Mouse (Mus musculus) CH12.LX (cell line): Measurements from ENCODE around the gene Btbd6. TPM values are rescaled to one million over a fixed set of nuclear protein-coding genes. Genes with fewer than 3 reads are reported as not detected.

Experiments
- DNase-seq: peaks from one replicate; pipeline ENCODE4 v3.0.0-alpha.2; 2013; ENCODE audit errors: extremely low read depth
- H3K27ac ChIP-seq: 2 replicates; pipeline ENCODE4 v1.5.1; 2012; ENCODE audit warnings: low read depth, mild to moderate bottlenecking, control low read depth, moderate library complexity; ENCODE audit not compliant: insufficient read depth
- H3K27me3 ChIP-seq: replicated peaks from 2 replicates; pipeline ENCODE3; 2012; ENCODE audit warnings: inconsistent platforms
- H3K36me3 ChIP-seq, 2 experiments: replicated peaks in 1 of 2; 2 replicates each; pipeline versions ENCODE3 to v1.6.1; 2012; ENCODE audit warnings: inconsistent platforms in 1 of 2, low read length in 1 of 2, mild to moderate bottlenecking in 1 of 2, mixed read lengths in 1 of 2, moderate library complexity in 1 of 2; ENCODE audit not compliant: control insufficient read depth in 1 of 2, insufficient read depth in 1 of 2
- H3K4me1 ChIP-seq, 2 experiments: 2 replicates each; pipeline ENCODE4 v1.6.1; 2012; ENCODE audit warnings: inconsistent platforms in 1 of 2, moderate library complexity in 1 of 2; ENCODE audit not compliant: insufficient read depth in 2 of 2, control insufficient read depth in 1 of 2
- H3K4me2 ChIP-seq: 2 replicates; pipeline ENCODE4 v1.6.1; 2012; ENCODE audit warnings: low read depth, mild to moderate bottlenecking, control low read depth; ENCODE audit not compliant: poor library complexity, insufficient read depth, severe bottlenecking
- H3K4me3 ChIP-seq, 3 experiments: fragments of 150-350 bp in 1 of 3; sonication (generic) in 1 of 3; replicated peaks in 1 of 3; 2 replicates each; pipeline versions ENCODE3 to v1.5.1; 2011 to 2012; ENCODE audit warnings: low read depth in 2 of 3, low read length in 2 of 3, mild to moderate bottlenecking in 2 of 3, moderate library complexity in 2 of 3, control low read depth in 1 of 3, improper control_type of control experiment in 1 of 3, inconsistent platforms in 1 of 3, mixed read lengths in 1 of 3; ENCODE audit not compliant: poor library complexity in 1 of 3
- H3K79me2 ChIP-seq: replicated peaks from 2 replicates; pipeline ENCODE4 v1.6.1; 2012; ENCODE audit warnings: mild to moderate bottlenecking, moderate library complexity; ENCODE audit not compliant: control insufficient read depth, poor library complexity, insufficient read depth, severe bottlenecking; ENCODE audit errors: extremely low read depth
- H3K9ac ChIP-seq: 2 replicates; pipeline ENCODE4 v1.6.1; 2012; ENCODE audit warnings: low read depth, mild to moderate bottlenecking, control low read depth, moderate library complexity; ENCODE audit not compliant: insufficient read depth
- H3K9me3 ChIP-seq: replicated peaks from 2 replicates; pipeline ENCODE3; 2012; ENCODE audit warnings: low read length, inconsistent platforms, mixed read lengths
- BHLHE40 ChIP-seq: IDR thresholded peaks from 2 replicates; pipeline ENCODE4 v1.6.1; 2011; ENCODE audit warnings: mild to moderate bottlenecking, low read depth, low read length, improper control_type of control experiment
- CHD1 ChIP-seq: IDR thresholded peaks from 2 replicates; pipeline ENCODE4 v1.6.1; 2012; ENCODE audit warnings: low read depth, low read length, improper control_type of control experiment, inconsistent platforms
- CTCF ChIP-seq, 2 experiments: IDR thresholded peaks in 1 of 2; conservative IDR thresholded peaks in 1 of 2; 2 replicates each; pipeline ENCODE4 v1.5.1; 2011 to 2012; ENCODE audit warnings: low read depth in 2 of 2, low read length in 2 of 2, improper control_type of control experiment in 1 of 2, inconsistent platforms in 1 of 2, mild to moderate bottlenecking in 1 of 2, moderate library complexity in 1 of 2
- E2F4 ChIP-seq: IDR thresholded peaks from 2 replicates; pipeline ENCODE4 v1.6.1; 2011; ENCODE audit warnings: low read depth, low read length, improper control_type of control experiment; ENCODE audit not compliant: insufficient replicate concordance
- EP300 ChIP-seq: IDR thresholded peaks from 2 replicates; pipeline ENCODE4 v1.6.1; 2011; ENCODE audit warnings: low read length, improper control_type of control experiment
- ETS1 ChIP-seq: conservative IDR thresholded peaks from 2 replicates; pipeline ENCODE4 v1.6.1; 2012; ENCODE audit warnings: low read depth, mild to moderate bottlenecking, inconsistent platforms, low read length, improper control_type of control experiment, moderate library complexity
- IRF4 ChIP-seq: IDR thresholded peaks from 2 replicates; pipeline ENCODE4 v1.6.1; 2014; ENCODE audit warnings: low read depth, mild to moderate bottlenecking, inconsistent platforms, low read length, improper control_type of control experiment
- JUND ChIP-seq: conservative IDR thresholded peaks from 2 replicates; pipeline ENCODE4 v1.6.1; 2011; ENCODE audit warnings: low read depth, low read length, improper control_type of control experiment
- MAZ ChIP-seq: IDR thresholded peaks from 2 replicates; pipeline ENCODE4 v1.6.1; 2012; ENCODE audit warnings: low read depth, mild to moderate bottlenecking, inconsistent platforms, low read length, improper control_type of control experiment, moderate library complexity
- MEF2A ChIP-seq: IDR thresholded peaks from 2 replicates; pipeline ENCODE4 v1.6.1; 2014; ENCODE audit warnings: low read depth, mild to moderate bottlenecking, inconsistent platforms, low read length, improper control_type of control experiment, borderline replicate concordance
- MXI1 ChIP-seq: IDR thresholded peaks from 2 replicates; pipeline ENCODE4 v1.6.1; 2011; ENCODE audit warnings: mild to moderate bottlenecking, low read depth, low read length, improper control_type of control experiment
- MYC ChIP-seq: IDR thresholded peaks from 2 replicates; pipeline ENCODE4 v1.6.1; 2011; ENCODE audit warnings: low read depth, mild to moderate bottlenecking, improper control_type of control experiment, low read length
- NELFE ChIP-seq: IDR thresholded peaks from 2 replicates; pipeline ENCODE4 v1.6.1; 2011; ENCODE audit warnings: low read depth, low read length, improper control_type of control experiment
- PAX5 ChIP-seq: IDR thresholded peaks from 2 replicates; pipeline ENCODE4 v1.6.1; 2012; ENCODE audit warnings: low read length, inconsistent platforms, mixed read lengths
- POLR2AphosphoS2 ChIP-seq: IDR thresholded peaks from 2 replicates; pipeline ENCODE4 v1.6.1; 2011; ENCODE audit warnings: low read depth, low read length, improper control_type of control experiment
- RAD21 ChIP-seq: IDR thresholded peaks from 2 replicates; pipeline ENCODE4 v1.6.1; 2011; ENCODE audit warnings: low read depth, mild to moderate bottlenecking, low read length, improper control_type of control experiment, moderate library complexity
- RCOR1 ChIP-seq: conservative IDR thresholded peaks from 2 replicates; pipeline ENCODE4 v1.6.1; 2012; ENCODE audit warnings: low read depth, mild to moderate bottlenecking, inconsistent platforms, low read length, improper control_type of control experiment
- SIN3A ChIP-seq: IDR thresholded peaks from 2 replicates; pipeline ENCODE4 v1.6.1; 2012; ENCODE audit warnings: low read length, improper control_type of control experiment, inconsistent platforms
- SMC3 ChIP-seq: IDR thresholded peaks from 2 replicates; pipeline ENCODE4 v1.6.1; 2011; ENCODE audit warnings: low read depth, low read length, improper control_type of control experiment
- TBP ChIP-seq: conservative IDR thresholded peaks from 2 replicates; pipeline ENCODE4 v1.6.1; 2011; ENCODE audit warnings: low read depth, low read length, improper control_type of control experiment
- UBTF ChIP-seq: IDR thresholded peaks from 2 replicates; pipeline ENCODE4 v1.6.1; 2012; ENCODE audit warnings: low read depth, mild to moderate bottlenecking, inconsistent platforms, low read length, improper control_type of control experiment, moderate library complexity
- USF2 ChIP-seq: conservative IDR thresholded peaks from 2 replicates; pipeline ENCODE4 v1.6.1; 2011; ENCODE audit warnings: low read depth, low read length, improper control_type of control experiment
- ZC3H11A ChIP-seq: IDR thresholded peaks from 2 replicates; pipeline ENCODE4 v1.6.1; 2012; ENCODE audit warnings: low read depth, mild to moderate bottlenecking, inconsistent platforms, low read length, improper control_type of control experiment
- ZMIZ1 ChIP-seq: IDR thresholded peaks from 2 replicates; pipeline ENCODE4 v1.6.1; 2012; ENCODE audit warnings: low read depth, mild to moderate bottlenecking, inconsistent platforms, low read length, improper control_type of control experiment
- ZNF384 ChIP-seq: IDR thresholded peaks from 2 replicates; pipeline ENCODE4 v1.6.1; 2012; ENCODE audit warnings: low read depth, low read length, improper control_type of control experiment, inconsistent platforms
- dilution Hi-C: fragments of 300-500 bp; cut with MboI; formaldehyde crosslinking; loops from 2 replicates; pipeline ENCODE4 v1.14.3; 2020; ENCODE audit warnings: low sequenced_read_pairs; ENCODE audit not compliant: extremely low pct_unique_long_range_greater_than_20kb, extremely low pct_ligation_motif_present
- in situ Hi-C: fragments of 300-500 bp; cut with MboI; formaldehyde crosslinking; loops from 3 replicates; pipeline ENCODE4 v1.14.3; 2019; ENCODE audit warnings: low sequenced_read_pairs, low pct_ligation_motif_present, low pct_unique_long_range_greater_than_20kb, mixed read lengths
- polyA plus RNA-seq: library from polyadenylated mRNA; unstranded; fragments of >175 nt; gene quantifications from 2 replicates; pipeline ENCODE4 v1.2.1, GENCODE M21; 2012; ENCODE audit warnings: low read depth; ENCODE audit not compliant: insufficient read length
- total RNA-seq, 2 experiments: library from RNA; depleted of rRNA; stranded (reverse); fragments of 300-350 nt in 1 of 2; fragments of >200 nt in 1 of 2; gene quantifications; 2 replicates each; pipeline ENCODE4 v1.2.3; 2012 to 2014

The Btbd6 gene
- total and polyA plus RNA-seq, 3 experiments = 5.6 to 11.9 (median 9.9) TPM

DNA sequence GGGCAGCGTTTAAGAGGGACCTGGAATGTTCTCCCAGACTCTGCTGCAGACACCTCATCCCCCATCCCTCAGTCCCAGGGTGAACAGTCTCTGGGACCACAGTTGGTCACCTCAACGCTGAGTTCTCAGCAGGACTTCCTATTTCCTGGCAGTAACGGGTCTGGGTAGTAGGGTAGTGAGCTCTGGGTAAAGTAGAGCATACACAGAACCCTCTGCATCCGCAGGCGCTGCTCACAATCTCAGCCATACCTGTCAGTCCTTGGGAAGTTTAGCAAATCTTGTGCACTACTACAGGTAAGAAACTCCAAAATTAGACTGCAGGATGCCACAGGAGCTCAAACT lies 24.8 kb downstream of the Btbd6 start:
- H3K27ac ChIP-seq = no peak overlapping the region
- peaks cover 7% of the 10 kb centered on the region for H3K27me3 ChIP-seq
- H3K4me3 ChIP-seq = peak overlapping the region; percentile 59 to 81 (median 77)
- H3K4me1 ChIP-seq = peaks cover 4 to 19% of the 10 kb centered on the region in 2 experiments; a peak in 3 of 4 replicates
- H3K36me3 ChIP-seq = peaks cover 9 to 19% of the 10 kb centered on the region in 2 experiments
- TF ChIP-seq ETS1 (no peak), NELFE (no peak), MXI1 (no peak; the same call in 1 of the 2 replicates), EP300 (0 out of 2 replicates have a peak, but pooled peaks have one; percentile 16)
- H3K9me3 ChIP-seq = no peaks in the 10 kb centered on the region
- peak overlapping the region; percentile 75 for H3K4me2 ChIP-seq
- no peak for DNase-seq
- H3K79me2 ChIP-seq = peaks cover 18% of the 10 kb centered on the region
- dilution Hi-C loops = no loop called here
- H3K9ac ChIP-seq = peak overlapping the region; percentile 58
- in situ Hi-C loops = loop anchor here (10.0 kb wide), 2 partner anchors 54 to 84 kb away; no protein-coding TSS in a partner anchor

DNA sequence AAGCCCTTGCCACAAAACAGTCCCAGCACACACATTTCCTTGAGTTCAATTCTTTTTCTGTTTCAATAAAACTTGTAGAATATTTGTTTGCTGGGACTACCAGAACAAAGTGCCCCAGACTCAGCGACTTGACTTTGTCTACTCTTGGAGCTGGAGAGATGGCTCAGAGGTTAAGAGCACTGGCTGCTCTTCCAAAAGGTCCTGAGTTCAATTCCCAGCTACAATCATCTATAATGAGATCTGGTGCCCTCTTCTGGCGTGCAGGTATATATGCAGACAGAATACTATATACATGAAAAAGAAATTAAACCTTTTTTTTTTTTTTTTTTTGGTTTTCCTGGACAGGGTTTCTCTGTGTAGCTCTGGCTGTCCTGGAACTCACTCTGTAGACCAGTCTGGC lies 26.4 kb downstream of the Btbd6 start:
- no peak overlapping the region for H3K27ac ChIP-seq
- H3K36me3 ChIP-seq = peaks cover 0 to 6% of the 10 kb centered on the region in 2 experiments
- no peak overlapping the region for H3K4me3 ChIP-seq
- no peaks in the 10 kb centered on the region for H3K9me3 ChIP-seq
- peaks cover 4 to 19% of the 10 kb centered on the region in 2 experiments; a peak in 3 of 4 replicates for H3K4me1 ChIP-seq
- in situ Hi-C loops (loop anchor here (10.0 kb wide), 2 partner anchors 52 to 82 kb away; no protein-coding TSS in a partner anchor), dilution Hi-C loops (no loop called here)
- H3K4me2 ChIP-seq = no peak overlapping the region
- TF ChIP-seq JUND (no peak), TBP (peak; percentile 77; the same call in 1 of the 2 replicates), CTCF (conservative IDR thresholded peaks at IDR 0.05 in 1 of 2, IDR thresholded peaks at IDR 0.05 in 1 of 2; ENCODE audit: low read depth in 2 of 2, low read length in 2 of 2) (peak in 1 of 2 experiments; percentile 55; a peak in 2 of 4 replicates), RAD21 (peak; percentile 34), SMC3 (peak; percentile 23), ZNF384 (peak; percentile 89), RCOR1 (no peak), ETS1 (no peak)
- no peak overlapping the region for H3K9ac ChIP-seq
- peaks cover 18% of the 10 kb centered on the region for H3K79me2 ChIP-seq
- H3K27me3 ChIP-seq = peaks cover 7% of the 10 kb centered on the region
- DNase-seq = no peak

DNA sequence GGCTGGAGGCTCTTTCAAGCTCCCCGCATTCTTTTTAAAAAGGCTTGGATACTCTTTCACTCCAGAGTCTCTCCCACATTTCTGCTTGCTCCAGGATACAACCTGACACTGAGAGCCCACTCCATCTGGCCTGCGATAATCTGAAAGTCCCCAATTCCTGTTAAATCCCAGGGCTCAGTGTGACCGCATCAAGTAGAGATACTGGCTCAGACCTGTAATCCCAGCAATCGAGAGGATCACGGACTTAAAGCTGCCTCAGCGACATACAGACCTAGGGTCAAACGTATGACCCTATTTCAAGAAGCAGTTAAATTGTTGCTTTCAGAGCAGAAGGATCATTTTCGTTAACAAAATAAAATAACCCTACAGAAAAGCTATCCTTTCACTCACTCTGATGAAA lies 27.7 kb downstream of the Btbd6 start:
- TF ChIP-seq E2F4 = no peak
- TF ChIP-seq CTCF (conservative IDR thresholded peaks at IDR 0.05 in 1 of 2, IDR thresholded peaks at IDR 0.05 in 1 of 2; ENCODE audit: low read depth in 2 of 2, low read length in 2 of 2) = no peak
- no peak for TF ChIP-seq IRF4
- TF ChIP-seq MYC = no peak
- TF ChIP-seq ZMIZ1 = no peak
- no peak for TF ChIP-seq RCOR1
- no peak for TF ChIP-seq SMC3
- TF ChIP-seq CHD1 = no peak
- TF ChIP-seq SIN3A = no peak
- TF ChIP-seq PAX5 = no peak
- no peak for TF ChIP-seq POLR2AphosphoS2
- no peak for TF ChIP-seq ZC3H11A
- TF ChIP-seq MEF2A = no peak
- no peak for TF ChIP-seq BHLHE40
- no peak for TF ChIP-seq UBTF
- TF ChIP-seq MAZ = no peak
- no peak for TF ChIP-seq ETS1
- no peak for TF ChIP-seq USF2
- TF ChIP-seq, all 38 proteins: peak for 0
- in situ Hi-C loops (loop anchor here (10.0 kb wide), 2 partner anchors 51 to 81 kb away; no protein-coding TSS in a partner anchor), dilution Hi-C loops (no loop called here)
- Histone ChIP-seq H3K36me3 (no peaks in the 10 kb centered on the region), H3K79me2 (peaks cover 7% of the 10 kb centered on the region), H3K27ac (no peak overlapping the region), H3K9ac (no peak overlapping the region), H3K4me3 (no peak overlapping the region), H3K27me3 (peaks cover 7% of the 10 kb centered on the region), H3K4me2 (no peak overlapping the region), H3K9me3 (no peaks in the 10 kb centered on the region), H3K4me1 (peaks cover 0 to 10% of the 10 kb centered on the region in 2 experiments; a peak in 2 of 4 replicates)
- DNase-seq = no peak
